Mouse (Mus musculus) limb, embryonic 13.5 days (tissue): ENCODE measurements around the gene Baz1b. TPM values are rescaled to one million over a fixed set of nuclear protein-coding genes. Genes with fewer than 3 reads are reported as not detected.

Experiments used
- ATAC-seq: fragments of 200-750 bp; cut with Nextera tagmentation; 2 replicates; pipeline ENCODE4 v1.8.0; 2017; ENCODE audit warnings: low read depth, moderate number of reproducible peaks, moderate TSS enrichment; ENCODE audit not compliant: low FRiP score
- H3K27ac ChIP-seq: fragments of 300-500 bp; sonication (generic); 2 replicates; pipeline ENCODE4 v1.5.1; 2015; ENCODE audit warnings: inconsistent platforms, mild to moderate bottlenecking, moderate library complexity
- H3K27me3 ChIP-seq: fragments of 300-500 bp; sonication (generic); 2 replicates; pipeline ENCODE4 v1.6.1; 2015; ENCODE audit warnings: mild to moderate bottlenecking, inconsistent platforms
- H3K36me3 ChIP-seq: fragments of 300-500 bp; sonication (generic); 2 replicates; pipeline ENCODE4 v1.6.1; 2015; ENCODE audit warnings: inconsistent platforms, mild to moderate bottlenecking, moderate library complexity
- H3K4me1 ChIP-seq: fragments of 300-500 bp; sonication (generic); 2 replicates; pipeline ENCODE4 v1.6.1; 2015; ENCODE audit warnings: inconsistent platforms
- H3K4me2 ChIP-seq: fragments of 300-500 bp; sonication (generic); replicated peaks from 2 replicates; pipeline ENCODE4 v1.6.1; 2015; ENCODE audit warnings: inconsistent platforms, mild to moderate bottlenecking, moderate library complexity
- H3K4me3 ChIP-seq: fragments of 300-500 bp; sonication (generic); 2 replicates; pipeline ENCODE4 v1.5.1; 2015; ENCODE audit warnings: moderate library complexity, mild to moderate bottlenecking, inconsistent platforms
- H3K9ac ChIP-seq: fragments of 300-500 bp; sonication (generic); 2 replicates; pipeline ENCODE4 v1.6.1; 2015; ENCODE audit warnings: mild to moderate bottlenecking, inconsistent platforms
- H3K9me3 ChIP-seq: fragments of 300-500 bp; sonication (generic); 2 replicates; pipeline ENCODE4 v1.6.1; 2016; ENCODE audit warnings: inconsistent platforms
- WGBS: fragments of 180-500 bp; shearing (Covaris S2); methylation state at CpG from one replicate; pipeline ENCODE4 v1.1.7; 2015; 5-methylcytosine and 5-hydroxymethylcytosine counted together
- polyA plus RNA-seq: library from polyadenylated mRNA; unstranded; fragments of >200 nt; fragmentation: Nextera tagmentation; extraction: Ambion mirVana; gene quantifications from 2 replicates; pipeline ENCODE4 v1.2.1, GENCODE M21; 2015

The Baz1b gene
- polyA plus RNA-seq, 1 experiment from 2014 or later, result 50.3 TPM

DNA sequence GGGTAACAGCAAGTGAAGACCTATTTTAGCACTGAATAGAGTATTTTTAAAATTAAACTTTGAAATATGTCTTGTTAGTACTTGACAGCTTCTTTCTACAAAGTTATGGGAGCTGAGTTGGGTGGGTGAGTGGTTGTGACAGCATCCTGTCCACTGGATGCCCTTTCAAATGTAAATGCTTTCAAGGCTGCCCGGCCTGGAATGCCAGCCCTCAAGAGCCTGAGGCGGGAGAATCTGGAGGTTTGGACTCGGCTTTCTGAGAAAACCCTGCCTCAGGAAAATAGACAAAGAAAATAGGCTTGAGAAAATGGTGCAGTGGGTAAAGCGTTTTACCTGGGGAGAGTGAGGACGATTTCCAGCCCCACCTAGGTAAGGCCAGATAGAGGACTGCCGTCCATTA, 5.3 kb upstream of the Baz1b start:
- Histone ChIP-seq H3K9ac (no peak overlapping the region), H3K27me3 (no peaks in the 10 kb centered on the region), H3K27ac (no peak overlapping the region), H3K4me1 (0 out of 2 replicates have a peak, but pooled peaks cover 5% of the 10 kb centered on the region), H3K9me3 (no peaks in the 10 kb centered on the region), H3K4me2 (no peak overlapping the region), H3K4me3 (no peak overlapping the region), H3K36me3 (peaks cover 60% of the 10 kb centered on the region)
- ATAC-seq, result no peak
- 87% methylated on average over 6 of the region's 6 CpGs for WGBS

DNA sequence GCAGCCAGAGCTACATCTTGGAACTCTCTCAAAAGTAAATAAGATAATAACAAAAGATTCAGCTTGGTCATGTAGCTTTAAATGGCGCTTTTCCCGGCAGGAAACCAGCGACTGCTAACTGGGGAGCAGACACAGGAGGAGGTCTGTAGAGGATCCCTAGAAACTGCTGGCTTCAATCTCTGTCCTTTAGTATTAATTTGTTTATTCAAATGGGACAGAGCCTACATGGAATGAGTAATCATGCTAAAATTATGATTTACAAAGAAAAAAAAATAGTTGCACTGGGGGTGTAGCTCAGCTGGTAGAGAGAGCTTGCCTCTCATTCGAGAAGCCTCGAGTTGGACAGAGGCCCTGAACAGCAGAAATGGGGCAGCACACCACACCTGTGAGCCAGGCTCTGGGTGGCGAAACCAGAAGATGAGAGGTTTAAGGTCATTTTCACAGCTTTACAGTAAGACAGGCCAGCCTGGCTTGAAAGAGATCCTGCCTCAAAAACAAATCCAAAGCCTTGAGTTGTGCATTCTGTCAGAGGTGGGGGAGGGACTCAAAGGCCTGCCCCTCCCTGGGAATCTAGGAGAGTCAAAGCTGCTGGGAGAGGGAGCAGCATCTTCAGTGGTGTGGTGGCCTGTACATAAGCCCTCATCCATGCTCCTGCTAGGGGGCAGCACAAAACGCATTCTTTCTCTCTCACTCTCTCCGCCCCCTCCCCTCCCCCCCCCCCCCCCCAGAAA, 3.8 kb upstream of the Baz1b start:
- H3K27me3 ChIP-seq, result no peaks in the 10 kb centered on the region
- no peak for ATAC-seq
- H3K9ac ChIP-seq, result no peak overlapping the region
- WGBS, result 68% methylated on average over 8 of the region's 8 CpGs
- 0 out of 2 replicates have a peak, but pooled peaks cover 5% of the 10 kb centered on the region for H3K4me1 ChIP-seq
- no peak overlapping the region for H3K4me2 ChIP-seq
- H3K4me3 ChIP-seq, result no peak overlapping the region
- H3K9me3 ChIP-seq, result no peaks in the 10 kb centered on the region
- H3K27ac ChIP-seq, result no peak overlapping the region
- H3K36me3 ChIP-seq, result peaks cover 45% of the 10 kb centered on the region

GRCm38 (mm10) chr5:135185016-135185415, 2.0 kb upstream of the Baz1b start:
- peaks cover 38% of the 10 kb centered on the region for H3K36me3 ChIP-seq
- H3K9me3 ChIP-seq, result no peaks in the 10 kb centered on the region
- no peak for ATAC-seq
- no peak overlapping the region for H3K27ac ChIP-seq
- H3K4me1 ChIP-seq, result peaks cover 22% of the 10 kb centered on the region
- no peak overlapping the region for H3K9ac ChIP-seq
- H3K4me3 ChIP-seq, result no peak overlapping the region
- no peaks in the 10 kb centered on the region for H3K27me3 ChIP-seq
- 89% methylated on average over 3 of the region's 3 CpGs for WGBS
- H3K4me2 ChIP-seq, result no peak overlapping the region

GRCm38 (mm10) chr5:135185596-135185995, 1.5 kb upstream of the Baz1b start:
- Histone ChIP-seq H3K4me2 (no peak overlapping the region), H3K4me3 (no peak overlapping the region), H3K36me3 (peaks cover 34% of the 10 kb centered on the region), H3K9ac (no peak overlapping the region), H3K9me3 (no peaks in the 10 kb centered on the region), H3K27ac (no peak overlapping the region), H3K4me1 (peaks cover 28% of the 10 kb centered on the region), H3K27me3 (no peaks in the 10 kb centered on the region)
- no peak for ATAC-seq
- 38% methylated on average over 3 of the region's 3 CpGs for whole genome bisulfite sequencing

GRCm38 (mm10) chr5:135186231-135186620, 838 bp upstream of the Baz1b start:
- no peaks in the 10 kb centered on the region for H3K27me3 ChIP-seq
- H3K9ac ChIP-seq, result peak overlapping the region; percentile 98
- WGBS, result 21% methylated on average over 10 of the region's 10 CpGs
- peaks cover 29% of the 10 kb centered on the region for H3K36me3 ChIP-seq
- H3K4me2 ChIP-seq, result peak overlapping the region; percentile 78
- peak overlapping the region; percentile 97 for H3K27ac ChIP-seq
- H3K4me1 ChIP-seq, result peaks cover 29% of the 10 kb centered on the region
- no peak for ATAC-seq
- H3K9me3 ChIP-seq, result no peaks in the 10 kb centered on the region
- H3K4me3 ChIP-seq, result peak overlapping the region; percentile 99

DNA sequence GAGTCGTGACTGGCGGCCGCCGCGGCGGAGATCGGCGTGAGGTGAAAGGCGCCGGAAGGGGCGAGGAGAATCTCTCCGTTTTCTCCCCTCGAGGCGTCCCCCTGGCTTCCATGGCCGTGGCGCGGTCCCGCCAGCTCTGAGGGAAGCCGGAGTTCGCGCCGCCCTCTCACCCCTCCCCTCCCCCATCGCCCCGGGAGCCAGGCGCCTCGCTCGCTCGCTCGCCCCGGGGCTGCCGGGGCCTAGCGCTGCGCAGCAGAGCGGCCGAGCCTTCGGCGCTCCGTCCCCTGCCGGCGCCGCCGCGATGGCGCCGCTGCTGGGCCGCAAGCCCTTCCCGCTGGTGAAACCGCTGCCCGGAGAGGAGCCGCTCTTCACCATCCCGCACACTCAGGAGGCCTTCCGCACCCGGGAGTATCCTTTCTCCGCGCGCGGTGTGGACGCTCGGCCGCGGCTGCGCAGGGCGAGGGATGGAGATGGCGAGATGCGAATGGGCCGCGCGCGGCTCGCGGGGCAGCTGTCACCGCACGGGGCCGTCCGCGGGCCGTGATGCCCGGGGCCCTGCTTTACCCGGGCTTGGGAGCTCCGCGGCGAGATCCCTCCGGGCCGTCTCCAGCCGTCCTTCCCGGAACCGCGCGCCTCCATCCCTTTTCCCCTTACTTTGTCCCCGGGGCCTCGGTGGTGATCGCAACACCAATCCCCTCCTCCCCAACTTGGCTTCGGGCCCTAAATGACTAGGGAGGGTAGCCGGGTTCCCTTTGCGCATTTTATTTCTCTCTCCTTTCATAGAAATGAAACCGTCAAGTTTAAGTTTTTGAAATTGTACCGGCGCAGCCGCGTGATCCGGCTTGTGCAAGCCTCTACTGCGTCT, 517 bp downstream of the Baz1b start:
- peak overlapping the region; percentile 78 for H3K4me2 ChIP-seq
- no peaks in the 10 kb centered on the region for H3K9me3 ChIP-seq
- H3K9ac ChIP-seq, result peak overlapping the region; percentile 98
- no peaks in the 10 kb centered on the region for H3K27me3 ChIP-seq
- peaks cover 40% of the 10 kb centered on the region for H3K4me1 ChIP-seq
- WGBS, result under 1% methylated on average over 86 of the region's 102 CpGs
- H3K36me3 ChIP-seq, result peaks cover 16% of the 10 kb centered on the region
- peak overlapping the region; percentile 97 for H3K27ac ChIP-seq
- H3K4me3 ChIP-seq, result peak overlapping the region; percentile 99
- ATAC-seq, result peak; percentile 46; the same call in 1 of the 2 replicates

DNA sequence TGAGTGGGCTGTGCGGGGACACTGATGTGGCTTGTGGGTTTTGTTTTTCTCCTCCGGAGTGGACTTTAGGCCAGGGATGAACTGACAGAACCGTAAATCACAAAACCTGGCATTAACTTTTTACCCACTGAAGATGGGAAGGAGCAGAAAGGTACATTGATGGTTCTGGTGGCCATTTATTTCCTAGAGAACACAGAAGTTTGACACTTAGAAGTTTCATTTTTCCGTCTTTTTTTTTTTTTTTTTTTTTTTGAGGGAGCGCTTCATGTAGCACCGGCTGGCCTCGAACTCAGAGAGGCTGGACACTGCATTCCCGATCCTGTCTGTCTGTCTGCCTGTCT, 1.1 kb downstream of the Baz1b start:
- H3K9ac ChIP-seq, result peak overlapping the region; percentile 98
- H3K36me3 ChIP-seq, result peaks cover 12% of the 10 kb centered on the region
- peak overlapping the region; percentile 99 for H3K4me3 ChIP-seq
- H3K27me3 ChIP-seq, result no peaks in the 10 kb centered on the region
- no peaks in the 10 kb centered on the region for H3K9me3 ChIP-seq
- H3K27ac ChIP-seq, result peak overlapping the region; percentile 97
- peak overlapping the region; percentile 78 for H3K4me2 ChIP-seq
- peaks cover 43% of the 10 kb centered on the region for H3K4me1 ChIP-seq
- no peak for ATAC-seq
- under 1% methylated on average over 8 of the region's 8 CpGs for WGBS

- Histone ChIP-seq H3K36me3 (peaks cover 22% of the 10 kb centered on the region), H3K4me2 (peak overlapping the region; percentile 78), H3K27ac (no peak overlapping the region), H3K9ac (peak overlapping the region; percentile 98), H3K4me1 (peaks cover 43% of the 10 kb centered on the region), H3K27me3 (no peaks in the 10 kb centered on the region), H3K9me3 (no peaks in the 10 kb centered on the region), H3K4me3 (peak overlapping the region; percentile 99)
- WGBS, result 66% methylated on average over 2 of the region's 2 CpGs
- no peak for ATAC-seq
Observed at GRCm38 (mm10) chr5:135189281-135190022, 2.4 kb downstream of the Baz1b start.

- Histone ChIP-seq H3K9me3 (no peaks in the 10 kb centered on the region), H3K36me3 (peaks cover 37% of the 10 kb centered on the region), H3K4me3 (no peak overlapping the region), H3K4me2 (no peak overlapping the region), H3K9ac (no peak overlapping the region), H3K27ac (no peak overlapping the region), H3K27me3 (no peaks in the 10 kb centered on the region), H3K4me1 (peaks cover 38% of the 10 kb centered on the region)
- ATAC-seq, result no peak
- WGBS, result 40% methylated on average over 2 of the region's 2 CpGs
Observed at GRCm38 (mm10) chr5:135191620-135192019, 4.6 kb downstream of the Baz1b start.

GRCm38 (mm10) chr5:135192431-135192830, 5.4 kb downstream of the Baz1b start:
- WGBS, result 91% methylated on average over 1 of the region's 1 CpGs

GRCm38 (mm10) chr5:135196367-135196766, 9.3 kb downstream of the Baz1b start:
- peaks cover 58% of the 10 kb centered on the region for H3K36me3 ChIP-seq
- no peak for ATAC-seq
- H3K9ac ChIP-seq, result no peak overlapping the region
- no peaks in the 10 kb centered on the region for H3K27me3 ChIP-seq
- H3K4me3 ChIP-seq, result no peak overlapping the region
- H3K4me2 ChIP-seq, result no peak overlapping the region
- H3K9me3 ChIP-seq, result no peaks in the 10 kb centered on the region
- WGBS, result 79% methylated on average over 6 of the region's 6 CpGs
- no peak overlapping the region for H3K27ac ChIP-seq
- H3K4me1 ChIP-seq, result peaks cover 14% of the 10 kb centered on the region

More at GRCm38 (mm10) chr5:135192431-135192830, 5.4 kb downstream of the Baz1b start:
- H3K4me3 ChIP-seq, result no peak overlapping the region
- H3K4me1 ChIP-seq, result peaks cover 38% of the 10 kb centered on the region
- no peak overlapping the region for H3K9ac ChIP-seq
- peaks cover 37% of the 10 kb centered on the region for H3K36me3 ChIP-seq
- ATAC-seq, result no peak
- H3K27ac ChIP-seq, result no peak overlapping the region
- no peaks in the 10 kb centered on the region for H3K9me3 ChIP-seq
- no peaks in the 10 kb centered on the region for H3K27me3 ChIP-seq
- H3K4me2 ChIP-seq, result no peak overlapping the region; the same call in 1 of the 2 replicates

DNA sequence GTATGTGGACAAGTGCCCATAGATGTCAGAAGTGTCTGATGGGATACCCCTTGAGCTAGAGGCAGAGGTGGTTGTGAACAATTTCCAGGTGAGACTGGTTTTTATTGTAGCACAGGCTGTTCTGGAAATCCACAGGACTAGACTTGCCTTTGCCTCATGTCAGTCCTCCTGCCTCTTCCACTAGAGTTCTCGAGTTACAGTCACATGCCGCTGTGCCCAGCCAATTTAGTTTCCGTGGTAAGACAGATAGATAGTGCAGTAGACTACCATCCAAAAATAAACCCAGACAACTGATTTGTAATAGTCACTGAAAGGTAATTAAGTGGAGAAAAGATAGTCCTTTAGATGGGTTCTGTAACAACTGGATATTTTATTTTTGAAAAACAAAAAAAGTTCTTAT, 15.7 kb downstream of the Baz1b start:
- Histone ChIP-seq H3K4me3 (no peak overlapping the region), H3K9ac (no peak overlapping the region), H3K27me3 (no peaks in the 10 kb centered on the region), H3K9me3 (no peaks in the 10 kb centered on the region), H3K27ac (no peak overlapping the region), H3K4me2 (no peak overlapping the region), H3K4me1 (no peaks in the 10 kb centered on the region), H3K36me3 (peaks cover 87% of the 10 kb centered on the region)
- 69% methylated on average over 3 of the region's 3 CpGs for WGBS
- ATAC-seq, result no peak
